Mouse (Mus musculus): Measurements from ENCODE around the gene Ddhd1.

The Ddhd1 gene

DNA sequence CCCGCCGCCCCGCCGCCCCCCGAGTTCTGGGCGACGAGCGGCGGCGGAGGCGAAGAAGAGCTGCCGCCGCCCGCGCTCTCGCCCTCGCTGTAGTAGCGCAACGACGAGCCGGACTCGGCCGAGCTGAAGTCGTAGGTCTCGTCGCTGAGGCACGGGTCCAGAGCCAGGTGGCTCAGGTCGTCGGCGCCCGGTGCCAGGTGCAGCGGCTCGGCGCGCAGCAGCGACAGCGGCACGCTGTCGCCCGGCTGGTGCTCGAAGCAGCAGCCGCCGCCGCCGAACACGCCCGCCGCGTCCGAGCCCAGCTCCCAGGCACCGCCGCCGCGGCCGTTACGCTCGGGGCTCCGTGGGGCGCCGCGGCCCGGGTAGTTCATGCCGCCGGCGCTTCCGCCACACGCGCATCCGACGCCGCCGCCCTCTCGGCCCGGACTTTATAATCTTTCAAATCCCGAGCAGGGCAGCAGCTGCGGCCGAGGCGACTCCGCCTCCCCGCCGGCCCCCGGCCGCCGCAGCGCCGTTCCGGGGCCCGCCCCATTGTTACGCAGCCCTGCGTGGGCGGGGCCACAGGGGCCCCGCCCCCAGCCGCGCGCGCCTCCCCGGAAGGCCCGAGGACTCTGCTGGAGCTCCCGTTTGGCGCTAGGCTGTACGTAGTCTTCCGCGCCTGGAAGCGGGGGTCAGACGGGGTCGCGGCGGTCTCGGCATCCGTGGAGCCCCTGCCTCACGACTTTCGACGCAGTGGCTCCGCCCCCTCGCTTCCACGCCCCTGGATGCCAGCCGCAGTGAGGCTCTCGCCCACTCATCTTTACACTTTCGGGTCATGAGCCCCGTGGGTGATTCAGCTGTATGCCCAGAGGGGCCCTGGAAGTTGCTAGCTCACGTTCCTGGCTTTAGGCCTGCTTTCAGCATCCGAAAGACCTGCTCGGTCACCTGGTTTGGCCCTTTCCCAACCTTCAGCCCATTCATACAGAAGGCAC is at the start of gene Ddhd1:
Ddhd1 (minus strand) TSS at position 503 of the 971 bp plus-strand sequence.
- DNase-seq (ENCODE audit: low read depth, low spot score) = peak; percentile 93

DNA sequence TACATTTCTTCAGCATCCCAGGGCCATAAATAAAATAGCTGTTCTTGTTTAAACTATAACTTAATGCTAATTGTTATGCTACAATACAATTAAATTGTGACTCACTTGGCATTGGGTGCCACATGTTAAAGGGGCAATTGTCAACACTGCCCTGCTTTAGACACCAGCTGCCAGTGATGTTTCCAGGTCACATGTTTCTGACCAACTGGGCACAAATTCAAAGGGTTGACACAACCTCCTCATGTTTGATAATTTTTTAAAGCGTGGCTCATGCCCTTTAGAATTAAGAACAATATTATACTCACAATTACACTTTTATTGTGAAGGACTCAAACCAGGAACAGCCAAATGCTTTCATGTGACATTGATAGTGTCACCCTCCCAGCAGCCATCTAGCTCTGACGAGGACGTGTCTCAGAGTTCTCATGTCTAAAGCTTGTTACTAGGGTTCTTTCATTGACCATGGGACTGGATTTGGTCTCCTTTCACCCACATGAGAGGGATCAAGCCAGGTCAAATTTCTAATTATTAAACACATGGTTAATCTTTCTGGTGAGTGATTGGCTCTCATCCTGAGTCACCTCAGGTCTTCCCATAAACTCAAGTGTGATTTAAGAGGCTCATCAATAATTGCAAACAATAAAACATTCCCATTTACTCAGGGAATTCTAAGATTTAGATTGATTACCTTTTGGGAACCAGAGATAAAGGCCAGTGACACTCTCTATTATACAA is 49.4 kb upstream of the Ddhd1 start:
- DNase-seq (ENCODE audit: low read depth, low spot score) = no peak

DNA sequence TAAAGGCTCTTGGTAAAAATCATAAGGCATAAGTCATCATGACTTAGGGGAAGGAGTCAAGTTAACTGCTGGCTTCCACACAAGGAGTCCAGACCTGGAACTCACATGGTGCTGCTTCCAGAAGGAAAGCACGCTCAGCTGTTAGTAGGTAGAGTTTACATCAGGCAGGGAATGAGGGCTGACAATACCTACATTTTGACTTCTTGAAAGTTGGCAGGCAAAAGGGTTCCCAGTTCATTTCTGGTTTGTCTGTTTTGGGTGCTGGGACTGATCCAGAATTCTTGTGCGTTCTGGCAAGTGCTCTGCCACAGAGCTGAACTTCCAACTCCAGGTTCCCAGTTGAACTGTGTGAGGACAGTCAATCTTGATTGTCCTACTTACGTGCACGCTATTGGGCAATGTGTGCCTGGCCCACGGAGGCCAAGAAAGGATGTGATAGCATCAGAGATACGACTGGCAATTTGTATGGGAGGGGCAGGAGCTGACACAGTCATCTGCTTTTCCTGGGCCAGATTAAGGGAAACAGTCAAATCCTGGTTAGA is 42.2 kb upstream of the Ddhd1 start:
- no peak for DNase-seq (ENCODE audit: low read depth, low spot score)

DNA sequence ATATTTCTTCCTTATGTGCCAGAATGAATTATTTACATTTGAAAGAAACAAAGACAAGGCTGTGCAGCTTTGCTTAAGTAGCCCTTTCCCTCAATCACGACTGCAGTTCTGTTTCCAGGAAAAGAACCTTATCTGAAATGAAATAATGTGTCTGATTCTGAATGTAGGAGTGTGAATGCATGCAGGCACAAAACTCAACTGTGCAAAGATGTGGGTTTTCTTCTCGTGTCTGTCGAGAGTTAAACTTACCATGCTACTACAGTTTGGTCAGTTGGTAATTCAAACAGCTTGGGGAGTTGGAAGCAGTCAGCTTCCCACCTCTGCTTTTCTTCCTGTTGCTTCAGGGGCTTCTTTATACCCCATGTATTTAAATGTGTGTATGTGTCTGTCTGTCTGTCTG is 40.9 kb upstream of the Ddhd1 start:
- no peak for DNase-seq (ENCODE audit: low read depth, low spot score)

DNA sequence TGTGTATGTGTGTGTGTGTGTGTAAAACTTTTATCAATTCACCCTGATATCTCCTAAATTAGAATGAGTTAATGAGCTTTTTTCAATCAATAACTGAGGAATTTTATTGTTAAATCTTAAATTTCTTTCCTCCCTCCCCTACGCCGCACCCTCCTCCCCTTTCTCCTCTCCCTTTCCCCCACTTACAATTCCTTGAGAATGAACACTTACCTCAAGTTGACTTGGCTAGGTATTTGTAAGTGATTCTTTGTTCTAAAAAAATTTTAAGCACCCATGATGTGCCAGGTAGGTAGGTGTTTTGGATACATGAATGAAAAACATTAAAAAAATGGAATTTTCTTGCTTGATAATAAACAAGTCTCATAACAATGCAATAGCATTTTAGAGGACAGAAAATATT is 38.2 kb upstream of the Ddhd1 start:
- DNase-seq (ENCODE audit: low read depth, low spot score) = no peak

DNA sequence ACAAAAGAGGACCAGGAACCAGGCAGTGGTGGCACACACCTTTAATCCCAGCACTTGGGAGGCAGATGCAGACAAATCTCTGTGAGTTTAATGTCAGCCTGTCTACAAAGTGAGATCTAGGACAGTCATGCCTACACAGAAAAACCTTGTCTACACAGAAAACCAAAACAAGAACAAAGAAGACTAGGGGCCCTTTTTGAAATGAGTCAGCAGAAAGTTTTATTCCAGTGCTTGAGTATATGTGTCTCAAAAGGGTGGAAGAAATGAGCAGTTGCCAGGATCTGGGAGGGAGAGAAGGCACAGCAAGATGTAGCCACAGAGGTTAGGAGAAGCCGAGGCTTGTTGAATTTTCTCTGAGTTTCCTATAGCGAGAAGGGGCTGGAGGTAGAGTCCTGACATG is 35.9 kb upstream of the Ddhd1 start:
- DNase-seq (ENCODE audit: low read depth, low spot score) = no peak

DNA sequence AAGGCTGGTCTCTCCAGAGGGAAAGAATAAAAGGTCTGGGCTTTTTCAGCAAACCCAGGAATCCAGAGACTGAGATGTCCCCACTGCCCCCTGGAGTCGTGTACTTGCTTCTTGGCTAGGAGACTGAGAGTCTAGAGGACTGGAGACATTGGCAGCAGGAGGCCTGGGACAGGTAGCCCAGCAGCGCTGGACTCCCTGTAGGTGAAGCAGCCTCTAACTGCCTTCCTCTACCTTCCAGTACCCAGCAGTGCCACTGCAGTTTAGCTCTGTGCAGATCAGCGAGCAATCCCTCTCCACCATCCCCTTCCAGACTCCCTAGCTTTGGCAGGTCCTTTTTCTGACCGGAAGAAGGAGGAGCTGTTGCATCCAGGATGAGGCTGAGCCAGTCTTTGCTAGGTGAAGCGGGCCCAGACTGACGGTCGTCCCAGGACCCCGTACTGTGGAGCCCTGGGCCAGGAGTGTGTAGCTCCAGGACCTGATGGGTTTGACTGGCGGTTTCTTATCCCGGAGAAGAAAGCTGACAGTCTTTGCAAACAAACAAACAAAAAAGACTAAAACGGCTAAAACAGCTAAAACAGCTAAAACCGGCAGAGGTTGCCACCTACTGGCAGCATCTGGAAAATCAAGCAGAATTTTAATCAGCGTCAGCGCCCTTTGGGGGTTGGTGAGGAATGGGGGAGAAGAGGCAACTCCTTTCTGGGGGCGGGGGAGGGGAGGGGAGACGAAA is 32.7 kb upstream of the Ddhd1 start:
- peak; percentile 74 for DNase-seq (ENCODE audit: low read depth, low spot score)

DNA sequence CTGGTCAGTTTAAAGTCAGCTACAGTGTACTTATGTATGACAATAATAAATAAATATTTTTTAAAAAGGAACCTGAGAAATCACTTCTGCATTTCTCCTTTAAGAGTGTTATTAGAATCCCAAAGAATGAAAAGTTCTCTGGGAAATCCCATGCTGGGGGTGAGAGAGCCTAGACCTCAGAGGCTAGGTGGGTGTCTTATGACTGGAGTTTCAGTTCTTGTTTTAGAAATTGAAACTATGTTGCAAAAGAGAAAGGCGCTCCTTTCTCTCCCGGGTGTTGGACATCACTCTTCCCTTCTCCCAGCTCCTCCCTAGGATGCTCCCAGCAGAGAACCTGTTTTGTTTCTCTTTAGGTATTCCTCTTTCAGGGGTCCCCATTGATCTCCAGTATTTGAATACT is 27.4 kb upstream of the Ddhd1 start:
- DNase-seq (ENCODE audit: low read depth, low spot score) = no peak

DNA sequence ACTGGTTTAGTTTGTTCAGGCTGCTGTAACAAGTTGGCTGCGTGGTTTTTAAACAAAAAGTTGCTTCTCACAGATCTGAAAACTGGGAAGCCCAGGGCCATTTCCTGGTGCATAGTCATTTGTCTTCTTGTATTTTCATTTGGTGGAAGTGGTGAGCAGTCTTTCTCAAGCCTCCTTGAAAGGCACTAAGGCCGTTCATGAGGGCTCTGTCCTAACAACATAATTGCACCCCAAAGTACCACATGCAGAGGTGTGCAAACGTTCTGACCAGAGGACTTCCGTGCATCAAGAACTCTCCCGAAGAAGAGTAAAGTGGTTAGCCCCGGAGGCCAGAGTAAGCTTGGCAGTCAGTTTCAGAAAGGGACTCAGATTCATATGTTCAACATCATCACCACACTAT is 18.8 kb upstream of the Ddhd1 start:
- DNase-seq (ENCODE audit: low read depth, low spot score) = no peak

DNA sequence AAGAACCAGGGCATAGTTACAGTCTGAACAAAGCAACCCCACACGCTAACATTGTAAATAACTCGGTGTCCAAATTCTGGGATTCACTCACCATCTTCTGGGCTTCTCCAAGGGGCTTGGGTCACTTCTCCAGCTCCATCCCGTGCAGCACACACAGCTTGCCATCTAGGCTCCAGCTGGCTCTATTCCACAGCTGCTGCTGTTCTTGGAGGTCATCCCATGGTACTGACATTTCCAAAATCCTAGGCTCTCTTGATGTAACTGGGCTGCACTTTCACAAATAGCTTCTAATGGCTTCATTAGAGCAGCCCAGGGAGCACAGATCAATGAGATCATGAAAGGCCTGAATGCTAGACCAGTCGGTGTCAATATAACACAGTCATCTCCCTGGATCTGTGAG is 10.4 kb upstream of the Ddhd1 start:
- DNase-seq (ENCODE audit: low read depth, low spot score) = no peak

DNA sequence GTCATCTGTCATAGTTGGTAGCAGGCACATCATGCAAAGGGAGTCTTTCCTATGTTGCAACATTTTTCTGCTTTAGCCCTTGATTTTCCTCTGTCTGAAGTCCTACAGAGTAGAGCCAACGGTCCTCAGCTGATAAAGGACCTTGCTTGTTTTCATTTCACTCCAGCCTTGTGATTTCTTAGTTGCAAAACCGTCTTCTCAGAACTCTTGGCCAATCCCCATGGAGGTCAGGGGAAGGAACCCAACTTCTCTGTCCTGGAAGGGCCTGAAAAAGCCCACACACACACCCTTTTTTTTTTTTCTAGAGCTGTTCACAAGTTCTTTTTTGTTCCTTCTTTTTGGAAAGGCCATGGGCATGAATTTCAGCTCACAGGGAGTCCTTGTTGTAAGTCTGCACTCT is 9.3 kb upstream of the Ddhd1 start:
- no peak for DNase-seq (ENCODE audit: low read depth, low spot score)

DNA sequence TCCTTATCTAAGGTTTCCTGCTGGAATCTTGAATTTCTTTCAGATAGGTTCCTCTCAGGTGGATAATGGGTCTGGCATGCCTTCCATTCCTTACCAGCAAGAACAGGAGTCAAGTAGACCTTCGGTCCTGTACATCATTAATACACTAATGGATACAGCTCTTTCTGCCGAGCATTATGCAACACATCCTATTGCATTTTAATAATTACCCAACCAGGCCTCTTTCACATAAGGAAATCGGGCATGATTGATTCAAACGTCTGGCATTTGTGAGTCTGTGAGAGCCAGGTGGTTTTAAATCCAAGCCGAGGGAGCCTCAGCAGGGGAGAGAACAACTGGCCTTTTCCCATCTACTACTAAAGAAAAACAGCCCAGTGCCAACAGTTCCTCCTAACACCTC is 3.6 kb upstream of the Ddhd1 start:
- no peak for DNase-seq (ENCODE audit: low read depth, low spot score)

DNA sequence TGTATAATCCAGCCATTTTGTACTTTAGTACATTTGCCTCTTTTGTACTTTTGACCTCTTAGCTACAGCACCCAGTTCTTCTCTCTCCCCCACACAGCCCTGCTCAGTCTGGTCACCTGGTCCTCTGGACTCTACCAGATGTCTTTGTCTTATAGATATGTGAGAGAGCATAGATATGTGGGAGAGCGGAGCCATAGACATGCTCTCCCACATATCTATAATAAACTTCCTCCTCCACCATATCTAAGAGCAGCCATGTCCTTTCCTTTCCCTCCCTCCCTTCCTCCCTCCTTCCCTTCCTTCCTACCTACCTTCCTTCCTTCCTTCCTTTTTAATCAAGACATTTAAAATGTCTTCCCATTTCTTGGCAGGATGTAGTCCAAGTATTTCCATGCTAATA is 2.4 kb upstream of the Ddhd1 start:
- DNase-seq (ENCODE audit: low read depth, low spot score) = no peak

DNA sequence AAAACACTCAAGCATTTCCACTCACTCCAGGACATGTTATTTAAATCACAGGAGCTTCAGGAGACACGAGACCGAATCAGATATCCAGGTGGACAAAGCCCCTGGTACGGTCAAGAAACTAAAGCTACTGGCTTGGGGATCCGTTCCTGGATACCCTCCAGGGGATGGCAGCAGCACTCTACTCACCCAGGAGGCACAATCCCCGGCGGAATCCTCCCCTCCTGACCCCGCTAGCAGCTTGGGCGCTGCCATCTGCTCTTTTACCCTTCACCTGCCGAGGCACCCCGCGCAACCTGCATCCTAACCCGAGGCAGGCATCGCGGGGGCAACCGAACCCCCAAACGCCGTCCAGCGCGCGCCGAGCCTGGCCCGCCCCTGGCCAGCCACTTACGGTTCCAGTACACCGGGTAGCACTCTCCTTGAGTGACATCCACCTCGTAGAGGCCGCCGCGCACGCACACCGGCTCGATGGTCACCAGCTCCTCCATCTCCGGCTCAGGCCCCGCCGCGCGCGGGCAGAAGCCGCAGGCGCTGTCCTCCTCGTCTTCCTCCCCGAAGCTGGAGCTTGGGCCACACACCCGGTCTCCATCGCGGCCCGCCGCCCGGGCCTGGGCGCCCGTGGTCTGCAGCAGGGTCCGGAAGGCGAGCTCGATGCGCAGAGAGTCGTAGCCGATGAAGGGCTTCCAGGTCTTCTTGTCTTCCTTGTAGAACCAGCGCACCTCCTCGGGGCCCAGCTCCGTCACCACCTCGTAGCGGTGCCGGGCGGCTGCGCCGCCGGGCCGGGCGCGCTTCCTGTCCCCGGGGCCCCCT is 907 bp downstream of the Ddhd1 start:
- DNase-seq (ENCODE audit: low read depth, low spot score) = peak; percentile 54

DNA sequence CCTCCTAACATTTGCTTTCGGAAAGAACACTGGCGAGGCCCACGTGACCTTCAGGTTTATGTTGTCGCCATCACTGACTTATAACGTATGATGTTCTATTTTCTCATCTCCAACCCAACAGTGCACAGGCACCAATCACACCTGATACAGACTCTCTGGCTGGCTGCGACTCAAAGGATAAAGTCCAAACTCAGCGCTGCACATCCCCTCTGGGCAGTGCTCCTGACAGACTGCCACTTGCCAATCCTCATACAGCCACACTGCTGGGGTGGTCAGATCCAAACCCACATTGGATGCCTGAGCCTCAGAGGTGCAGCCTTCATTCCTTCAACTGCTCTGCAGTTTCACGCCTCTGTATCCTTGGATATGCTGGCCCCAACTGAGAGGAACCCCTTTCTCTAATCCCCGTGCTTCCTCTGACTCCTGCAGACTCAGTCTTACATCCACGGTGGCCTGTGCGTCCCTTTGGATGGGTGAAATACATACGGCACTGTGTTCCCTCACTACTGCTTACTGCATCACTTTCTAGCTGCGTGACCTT is 3.0 kb downstream of the Ddhd1 start:
- no peak for DNase-seq (ENCODE audit: low read depth, low spot score)

DNA sequence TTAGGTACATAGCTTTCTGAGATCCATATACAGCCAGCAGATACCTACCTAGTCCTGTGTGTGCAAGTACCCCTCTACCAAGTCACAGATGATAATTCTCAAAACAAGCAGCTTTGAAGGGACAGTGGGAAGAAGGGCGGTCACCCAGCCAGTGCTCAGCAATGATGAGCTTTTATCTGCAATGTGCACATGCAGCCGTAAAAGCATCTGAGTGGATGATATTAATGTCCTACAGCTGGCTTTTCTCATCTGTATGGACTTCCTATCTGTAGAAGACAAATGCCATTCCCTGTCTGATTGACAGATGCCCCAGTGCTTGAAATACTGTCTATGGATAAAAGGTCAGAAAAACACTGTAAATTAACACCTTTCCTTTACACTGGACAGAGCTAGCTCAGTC is 4.2 kb downstream of the Ddhd1 start:
- DNase-seq (ENCODE audit: low read depth, low spot score) = no peak

DNA sequence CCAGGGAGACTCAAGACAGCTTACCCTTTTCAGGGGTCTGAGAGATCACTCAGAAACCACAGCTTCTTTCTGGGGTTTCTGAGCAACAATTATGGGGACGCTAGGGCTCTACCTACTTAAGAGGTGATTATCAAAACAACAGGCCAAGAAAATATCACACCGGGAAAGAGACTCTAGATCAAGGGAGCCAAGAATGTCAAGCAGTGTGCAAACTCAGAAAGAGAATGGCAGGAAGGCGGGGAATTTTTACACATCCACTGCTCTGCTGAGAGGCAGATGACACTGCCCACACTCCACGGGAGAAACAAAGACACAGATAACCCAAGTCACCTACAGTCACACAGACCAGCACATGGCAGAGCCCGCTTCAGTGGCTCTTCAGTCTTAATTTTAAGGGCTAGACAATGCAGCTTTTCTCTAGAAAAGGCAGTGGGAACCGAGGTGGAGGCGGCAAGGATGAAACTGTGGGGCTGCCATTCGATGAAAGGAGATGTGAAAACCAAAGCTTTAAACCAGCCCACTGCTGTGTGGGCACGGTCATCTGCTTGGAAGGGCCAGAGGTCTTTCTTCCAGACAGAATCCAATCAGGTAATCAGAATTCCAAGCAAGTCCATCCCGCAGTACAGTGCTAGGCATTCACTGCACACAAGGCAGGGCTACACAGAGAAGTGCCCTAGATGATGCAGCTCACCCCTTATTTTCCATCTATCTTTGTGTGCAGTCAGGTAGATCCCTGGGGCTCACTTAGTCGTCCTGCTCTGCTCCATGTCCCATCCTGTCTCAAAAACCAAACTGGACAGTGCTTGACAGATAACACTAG is 8.7 kb downstream of the Ddhd1 start:
- no peak for DNase-seq (ENCODE audit: low read depth, low spot score)

DNA sequence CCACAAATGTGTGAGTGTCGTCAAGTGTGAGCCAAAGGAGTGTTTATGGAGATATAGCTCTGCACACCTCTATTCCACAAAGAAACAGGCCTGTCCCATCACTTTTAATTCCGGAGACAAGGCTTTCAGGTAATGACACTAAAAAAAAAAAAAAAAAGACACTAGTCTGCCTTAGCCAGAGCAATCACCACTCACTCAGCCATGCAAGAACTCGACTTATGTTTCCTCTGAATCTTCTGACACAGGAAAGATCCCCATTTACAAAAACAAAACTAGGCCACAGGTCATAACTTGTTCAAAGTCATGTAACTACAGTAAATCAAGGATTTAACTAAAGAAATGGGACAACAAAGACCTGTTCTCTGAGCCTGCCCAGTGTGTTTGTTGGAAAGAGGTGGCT is 9.8 kb downstream of the Ddhd1 start:
- DNase-seq (ENCODE audit: low read depth, low spot score) = no peak

DNA sequence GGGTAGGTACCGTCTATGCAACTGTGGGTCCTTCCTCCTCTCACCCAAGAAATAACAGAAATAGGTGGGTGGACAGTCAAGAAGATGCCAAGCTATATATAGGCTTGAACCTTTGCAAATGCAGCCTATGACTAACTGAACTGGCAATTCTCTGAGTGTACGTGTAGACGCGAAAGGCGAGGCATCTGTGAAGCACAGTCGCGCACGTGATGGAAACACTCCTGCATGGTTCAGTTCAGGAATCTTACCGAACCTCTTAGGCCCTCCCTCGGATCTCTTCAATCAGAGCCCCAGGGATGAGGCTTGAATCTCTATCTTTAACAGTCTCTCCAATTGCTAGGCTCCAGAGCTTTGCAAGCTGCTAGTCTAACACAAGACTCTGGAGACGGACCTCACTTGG is 10.3 kb downstream of the Ddhd1 start:
- DNase-seq (ENCODE audit: low read depth, low spot score) = no peak

DNA sequence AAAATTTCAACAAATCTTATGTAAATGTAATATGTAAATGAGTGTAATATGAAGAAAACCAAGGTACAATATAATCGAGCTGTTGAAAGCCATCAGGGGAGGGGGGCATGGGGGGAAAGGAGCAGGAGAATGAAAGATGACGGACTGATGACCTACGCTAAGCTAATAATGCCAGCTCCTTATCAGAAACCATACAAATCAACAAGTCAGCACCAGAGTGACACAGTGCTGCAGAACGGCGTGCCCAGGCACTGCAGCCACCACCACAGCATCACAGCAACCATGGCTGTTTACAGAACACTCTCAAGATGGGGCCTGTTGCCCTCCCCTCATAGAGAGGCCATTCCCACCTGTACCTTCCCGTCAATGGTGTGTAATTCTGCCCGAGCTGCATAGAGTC is 10.8 kb downstream of the Ddhd1 start:
- DNase-seq (ENCODE audit: low read depth, low spot score) = no peak

Measured in mesoderm, embryonic 11.5 days (tissue).